Mouse (Mus musculus) layer of hippocampus, postnatal 25 days (tissue): ENCODE data around the gene Ccer2. TPM values are rescaled to one million over a fixed set of nuclear protein-coding genes. Genes with fewer than 3 reads are reported as not detected.

Experiments used
- total RNA-seq, 2 experiments: library from RNA; stranded (reverse); gene quantifications; 2 replicates each; pipeline ENCODE4 v1.2.3; 2021

The Ccer2 gene
- total RNA-seq, 2 experiments from 2014 or later = 0.42 to 0.47 TPM

Other genes with a start within 250 kb of the Ccer2 start
- gene Ifnl2, start 245.7 kb upstream of the Ccer2 start, total RNA-seq = not detected
- gene Ifnl3, start 233.3 kb upstream of the Ccer2 start, total RNA-seq = not detected
- gene Sycn, start 215.3 kb upstream of the Ccer2 start, total RNA-seq = not detected
- gene Nccrp1, start 208.9 kb upstream of the Ccer2 start, total RNA-seq = under 1 TPM; 0.40 to 0.57 TPM
- 10 to 100 TPM; 70.1 to 71.0 TPM for gene Samd4b, start 158.0 kb upstream of the Ccer2 start, total RNA-seq
- gene Pak4, start 158.0 kb upstream of the Ccer2 start, total RNA-seq = 10 to 100 TPM; 13.4 to 14.8 TPM
- 1 to 10 TPM; 1.6 to 2.0 TPM for gene Acp7, start 124.8 kb upstream of the Ccer2 start, total RNA-seq
- gene Fbxo27, start 63.3 kb upstream of the Ccer2 start, total RNA-seq = 10 to 100 TPM; 17.9 to 21.6 TPM
- 1 to 10 TPM; 1.1 to 2.2 TPM for gene Fbxo17, start 39.4 kb upstream of the Ccer2 start, total RNA-seq
- 10 to 100 TPM; 62.4 to 70.0 TPM for gene Mrps12, start 14.4 kb upstream of the Ccer2 start, total RNA-seq
- gene Sars2, start 14.2 kb upstream of the Ccer2 start, total RNA-seq = 10 to 100 TPM; 12.4 to 15.6 TPM
- 100 to 1,000 TPM; 218 to 227 TPM for gene Sirt2, start 10.6 kb downstream of the Ccer2 start, total RNA-seq
- gene Nfkbib, start 11.3 kb downstream of the Ccer2 start, total RNA-seq = 10 to 100 TPM; 32.1 to 33.5 TPM
- gene Rinl, start 32.8 kb downstream of the Ccer2 start, total RNA-seq = 1 to 10 TPM; 2.6 to 3.0 TPM
- gene Hnrnpl, start 52.4 kb downstream of the Ccer2 start, total RNA-seq = 100 to 1,000 TPM; 380 to 402 TPM
- gene Ech1, start 69.0 kb downstream of the Ccer2 start, total RNA-seq = 10 to 100 TPM; 59.7 to 66.7 TPM
- 1 to 10 TPM; 1.3 to 4.0 TPM for gene Lgals4, start 77.7 kb downstream of the Ccer2 start, total RNA-seq
- not detected for gene Lgals7, start 107.7 kb downstream of the Ccer2 start, total RNA-seq
- gene Capn12, start 125.2 kb downstream of the Ccer2 start, total RNA-seq = under 1 TPM; 0.26 to 0.69 TPM
- gene Actn4, start 206.2 kb downstream of the Ccer2 start, total RNA-seq = 100 to 1,000 TPM; 124 to 129 TPM
- gene Eif3k, start 225.7 kb downstream of the Ccer2 start, total RNA-seq = 100 to 1,000 TPM; 179 to 185 TPM
- 1 to 10 TPM; 2.1 to 2.4 TPM for gene Map4k1, start 225.9 kb downstream of the Ccer2 start, total RNA-seq